Mouse (Mus musculus): Measurements from ENCODE around the gene Zbtb40.

- TF ChIP-seq CTCF (IDR thresholded peaks at IDR 0.05; ENCODE audit: low read depth, low read length) (no peak), POLR2A (IDR thresholded peaks at IDR 0.05; ENCODE audit: borderline replicate concordance, low read depth, low read length) (no peak)
These were observed 19.9 kb upstream of the Zbtb40 start for GRCm38 (mm10) chr4:137068491-137068890.

Measured in bone marrow macrophage, adult 2 months (primary cell).